Mouse (Mus musculus) heart, embryonic 11.5 days (tissue): Measurements from ENCODE around the gene Nup54. TPM values are rescaled to one million over a fixed set of nuclear protein-coding genes. Genes with fewer than 3 reads are reported as not detected.

Experiments used
- ATAC-seq: fragments of 200-750 bp; cut with Nextera tagmentation; replicated peaks from 2 replicates; pipeline ENCODE4 v1.8.0; 2017; ENCODE audit warnings: moderate library complexity; ENCODE audit not compliant: insufficient number of reproducible peaks, low FRiP score, low TSS enrichment
- H3K27ac ChIP-seq: fragments of 300-500 bp; sonication (generic); 2 replicates; pipeline ENCODE4 v1.5.1; 2014; ENCODE audit warnings: mild to moderate bottlenecking, low read depth, low read length
- H3K27me3 ChIP-seq: fragments of 300-500 bp; sonication (generic); 2 replicates; pipeline ENCODE4 v1.6.1; 2014; ENCODE audit warnings: mild to moderate bottlenecking, low read length, mixed read lengths; ENCODE audit not compliant: control insufficient read depth, insufficient read depth
- H3K36me3 ChIP-seq: fragments of 300-500 bp; sonication (generic); 2 replicates; pipeline ENCODE4 v1.6.1; 2014; ENCODE audit warnings: mild to moderate bottlenecking, low read length, moderate library complexity, mixed read lengths; ENCODE audit not compliant: control insufficient read depth, insufficient read depth
- H3K4me1 ChIP-seq: fragments of 300-500 bp; sonication (generic); 2 replicates; pipeline ENCODE4 v1.6.1; 2014; ENCODE audit warnings: low read length; ENCODE audit not compliant: control insufficient read depth, insufficient read depth
- H3K4me2 ChIP-seq: fragments of 300-500 bp; sonication (generic); 2 replicates; pipeline ENCODE4 v1.6.1; 2014; ENCODE audit warnings: mild to moderate bottlenecking, moderate library complexity
- H3K4me3 ChIP-seq: fragments of 300-500 bp; sonication (generic); 2 replicates; pipeline ENCODE4 v1.5.1; 2014; ENCODE audit warnings: low read depth, low read length
- H3K9ac ChIP-seq: fragments of 300-500 bp; sonication (generic); 2 replicates; pipeline ENCODE4 v1.6.1; 2014; ENCODE audit warnings: mild to moderate bottlenecking, low read depth, low read length, moderate library complexity
- H3K9me3 ChIP-seq: fragments of 300-500 bp; sonication (generic); replicated peaks from 2 replicates; pipeline ENCODE4 v1.6.1; 2016; ENCODE audit warnings: low read length; ENCODE audit not compliant: control insufficient read depth
- WGBS: fragments of 180-500 bp; shearing (Covaris S2); extraction: QIAGEN DNeasy Blood & Tissue Kit; methylation state at CpG from one replicate; pipeline ENCODE4 v1.1.7; 2014; ENCODE audit not compliant: insufficient replicate concordance; 5-methylcytosine and 5-hydroxymethylcytosine counted together
- polyA plus RNA-seq: library from polyadenylated mRNA; unstranded; fragments of >200 nt; fragmentation: Nextera tagmentation; extraction: Ambion mirVana; gene quantifications from 2 replicates; pipeline ENCODE4 v1.2.1, GENCODE M21; 2014

Gene Nup54
- polyA plus RNA-seq, 1 experiment from 2014 or later = 45.7 TPM

GRCm38 (mm10) chr5:92381550-92382348, 53.3 kb downstream of the Nup54 start:
- WGBS = 29% methylated on average over 12 of the region's 12 CpGs
- peaks cover 10% of the 10 kb centered on the region for H3K4me1 ChIP-seq
- H3K9ac ChIP-seq = no peak overlapping the region
- H3K36me3 ChIP-seq = no peaks in the 10 kb centered on the region
- ATAC-seq = 0 out of 2 replicates have a peak, but pooled peaks have one; percentile 28
- H3K27ac ChIP-seq = no peak overlapping the region
- H3K9me3 ChIP-seq = no peaks in the 10 kb centered on the region
- no peak overlapping the region for H3K4me3 ChIP-seq
- no peaks in the 10 kb centered on the region for H3K27me3 ChIP-seq
- no peak overlapping the region for H3K4me2 ChIP-seq

- Histone ChIP-seq H3K4me3 (no peak overlapping the region), H3K27me3 (no peaks in the 10 kb centered on the region), H3K4me1 (peaks cover 9% of the 10 kb centered on the region), H3K9me3 (no peaks in the 10 kb centered on the region), H3K9ac (0 out of 2 replicates have a peak overlapping the region, but pooled peaks have one; percentile 34), H3K36me3 (no peaks in the 10 kb centered on the region), H3K27ac (0 out of 2 replicates have a peak overlapping the region, but pooled peaks have one; percentile 29), H3K4me2 (peak overlapping the region; percentile 47)
- 22% methylated on average over 13 of the region's 13 CpGs for WGBS
- ATAC-seq = no peak
Observed at GRCm38 (mm10) chr5:92376795-92377405, 58.1 kb downstream of the Nup54 start.

- Histone ChIP-seq H3K9me3 (no peaks in the 10 kb centered on the region), H3K27me3 (no peaks in the 10 kb centered on the region), H3K9ac (no peak overlapping the region), H3K4me3 (no peak overlapping the region), H3K4me1 (peaks cover 9% of the 10 kb centered on the region), H3K27ac (no peak overlapping the region), H3K36me3 (no peaks in the 10 kb centered on the region), H3K4me2 (no peak overlapping the region)
- 81% methylated on average over 17 of the region's 17 CpGs for WGBS
- ATAC-seq = no peak
Observed at GRCm38 (mm10) chr5:92375368-92375767, 59.7 kb downstream of the Nup54 start.

GRCm38 (mm10) chr5:92374721-92375142, 60.3 kb downstream of the Nup54 start:
- Histone ChIP-seq H3K9ac (no peak overlapping the region), H3K4me1 (peaks cover 9% of the 10 kb centered on the region), H3K4me2 (no peak overlapping the region), H3K9me3 (no peaks in the 10 kb centered on the region), H3K27ac (no peak overlapping the region), H3K4me3 (no peak overlapping the region), H3K36me3 (no peaks in the 10 kb centered on the region), H3K27me3 (no peaks in the 10 kb centered on the region)
- no peak for ATAC-seq
- WGBS = 37% methylated on average over 6 of the region's 6 CpGs

GRCm38 (mm10) chr5:92372605-92373004, 62.4 kb downstream of the Nup54 start:
- no peak for ATAC-seq
- Histone ChIP-seq H3K4me3 (no peak overlapping the region), H3K27me3 (no peaks in the 10 kb centered on the region), H3K36me3 (no peaks in the 10 kb centered on the region), H3K4me2 (no peak overlapping the region), H3K9ac (no peak overlapping the region), H3K9me3 (no peaks in the 10 kb centered on the region), H3K4me1 (peaks cover 12% of the 10 kb centered on the region), H3K27ac (no peak overlapping the region)
- WGBS = 34% methylated on average over 2 of the region's 2 CpGs

- Histone ChIP-seq H3K9me3 (no peaks in the 10 kb centered on the region), H3K36me3 (no peaks in the 10 kb centered on the region), H3K4me2 (no peak overlapping the region), H3K9ac (no peak overlapping the region), H3K4me3 (no peak overlapping the region), H3K4me1 (peaks cover 4% of the 10 kb centered on the region), H3K27me3 (no peaks in the 10 kb centered on the region), H3K27ac (no peak overlapping the region)
- WGBS = 82% methylated on average over 14 of the region's 14 CpGs
- ATAC-seq = no peak
Observed at GRCm38 (mm10) chr5:92371361-92371976, 63.5 kb downstream of the Nup54 start.

- no peak for ATAC-seq
- Histone ChIP-seq H3K36me3 (no peaks in the 10 kb centered on the region), H3K27ac (no peak overlapping the region), H3K4me1 (peaks cover 3% of the 10 kb centered on the region; the same call in 1 of the 2 replicates), H3K4me2 (no peak overlapping the region), H3K9ac (no peak overlapping the region), H3K4me3 (no peak overlapping the region), H3K9me3 (no peaks in the 10 kb centered on the region), H3K27me3 (no peaks in the 10 kb centered on the region)
- WGBS = 84% methylated on average over 6 of the region's 6 CpGs
Observed at GRCm38 (mm10) chr5:92370891-92371290, 64.1 kb downstream of the Nup54 start.

GRCm38 (mm10) chr5:92370392-92370791, 64.6 kb downstream of the Nup54 start:
- H3K4me3 ChIP-seq = no peak overlapping the region
- H3K9ac ChIP-seq = no peak overlapping the region
- H3K27me3 ChIP-seq = no peaks in the 10 kb centered on the region
- no peak overlapping the region for H3K27ac ChIP-seq
- H3K4me1 ChIP-seq = peaks cover 3% of the 10 kb centered on the region; the same call in 1 of the 2 replicates
- H3K36me3 ChIP-seq = no peaks in the 10 kb centered on the region
- H3K9me3 ChIP-seq = no peaks in the 10 kb centered on the region
- no peak overlapping the region for H3K4me2 ChIP-seq
- WGBS = 80% methylated on average over 6 of the region's 6 CpGs
- ATAC-seq = no peak
